Mouse (Mus musculus): ENCODE results near the gene Bet1l. TPM values are rescaled to one million over a fixed set of nuclear protein-coding genes. Genes with fewer than 3 reads are reported as not detected.

Gene Bet1l
- polyA plus RNA-seq, 1 experiment from 2014 or later, result 42.8 TPM

- H3K4me1 ChIP-seq (ENCODE audit: control insufficient read depth, insufficient read depth, low read length), result peaks cover 22% of the 10 kb centered on the region
- DNase-seq (no peak), ATAC-seq (ENCODE audit: low FRiP score, low TSS enrichment) (no peak)
- H3K27ac ChIP-seq (replicated peaks; ENCODE audit: low read depth, low read length), result no peak overlapping the region
- peaks cover 54% of the 10 kb centered on the region for H3K36me3 ChIP-seq (ENCODE audit: control insufficient read depth, insufficient read depth, low read length)
- 80% methylated on average over 9 of the region's 9 CpGs for WGBS
- no peaks in the 10 kb centered on the region for H3K27me3 ChIP-seq (ENCODE audit: control insufficient read depth, insufficient read depth, low read length)
- peak overlapping the region; percentile 92 for H3K4me2 ChIP-seq (ENCODE audit: low read length)
- H3K9me3 ChIP-seq (ENCODE audit: control insufficient read depth, low read length), result no peaks in the 10 kb centered on the region
- peak overlapping the region; percentile 85 for H3K4me3 ChIP-seq (replicated peaks; ENCODE audit: low read depth, low read length)
- peak overlapping the region; percentile 90; the same call in 1 of the 2 replicates for H3K9ac ChIP-seq (replicated peaks; ENCODE audit: low read length)
These were observed 2.2 kb downstream of the Bet1l start for GRCm38 (mm10) chr7:140855181-140855580.

DNA sequence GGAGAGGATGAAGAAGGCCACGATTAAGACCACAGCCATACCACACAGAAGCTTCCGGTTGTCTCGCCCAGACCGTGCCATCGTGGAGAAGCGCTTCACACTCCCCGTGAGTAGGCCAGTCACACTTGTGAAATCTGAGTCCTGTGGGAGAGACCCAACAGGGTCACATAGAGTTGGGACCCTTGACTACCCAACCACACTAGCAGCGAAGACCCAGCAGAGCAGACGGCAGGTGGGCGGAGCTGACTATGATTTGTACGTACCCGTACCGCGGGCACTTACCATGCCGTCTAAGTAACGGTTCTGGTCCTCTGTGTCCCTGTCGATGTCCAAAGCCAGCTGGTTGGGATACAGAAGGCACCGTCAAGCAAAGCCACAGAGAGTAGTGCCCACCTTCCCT lies 2.9 kb downstream of the Bet1l start:
- no peak overlapping the region for H3K27ac ChIP-seq (replicated peaks; ENCODE audit: low read depth, low read length)
- no peak for DNase-seq
- H3K4me1 ChIP-seq (ENCODE audit: control insufficient read depth, insufficient read depth, low read length), result peaks cover 22% of the 10 kb centered on the region
- H3K9me3 ChIP-seq (ENCODE audit: control insufficient read depth, low read length), result no peaks in the 10 kb centered on the region
- H3K9ac ChIP-seq (replicated peaks; ENCODE audit: low read length), result no peak overlapping the region
- 93% methylated on average over 18 of the region's 18 CpGs for WGBS
- no peak overlapping the region for H3K4me3 ChIP-seq (replicated peaks; ENCODE audit: low read depth, low read length)
- no peak for ATAC-seq (ENCODE audit: low FRiP score, low TSS enrichment)
- H3K4me2 ChIP-seq (ENCODE audit: low read length), result peak overlapping the region; percentile 92; the same call in 1 of the 2 replicates
- H3K27me3 ChIP-seq (ENCODE audit: control insufficient read depth, insufficient read depth, low read length), result no peaks in the 10 kb centered on the region
- peaks cover 47% of the 10 kb centered on the region for H3K36me3 ChIP-seq (ENCODE audit: control insufficient read depth, insufficient read depth, low read length)

- ATAC-seq (ENCODE audit: low FRiP score, low TSS enrichment) (no peak), DNase-seq (no peak)
- no peak overlapping the region for H3K4me3 ChIP-seq (replicated peaks; ENCODE audit: low read depth, low read length)
- 89% methylated on average over 9 of the region's 9 CpGs for WGBS
- H3K4me1 ChIP-seq (ENCODE audit: control insufficient read depth, insufficient read depth, low read length), result peaks cover 16% of the 10 kb centered on the region
- H3K4me2 ChIP-seq (ENCODE audit: low read length), result no peak overlapping the region
- peaks cover 37% of the 10 kb centered on the region for H3K36me3 ChIP-seq (ENCODE audit: control insufficient read depth, insufficient read depth, low read length)
- H3K9ac ChIP-seq (replicated peaks; ENCODE audit: low read length), result no peak overlapping the region
- no peak overlapping the region for H3K27ac ChIP-seq (replicated peaks; ENCODE audit: low read depth, low read length)
- H3K9me3 ChIP-seq (ENCODE audit: control insufficient read depth, low read length), result no peaks in the 10 kb centered on the region
- H3K27me3 ChIP-seq (ENCODE audit: control insufficient read depth, insufficient read depth, low read length), result no peaks in the 10 kb centered on the region
These were observed 4.0 kb downstream of the Bet1l start for GRCm38 (mm10) chr7:140853386-140853785.

DNA sequence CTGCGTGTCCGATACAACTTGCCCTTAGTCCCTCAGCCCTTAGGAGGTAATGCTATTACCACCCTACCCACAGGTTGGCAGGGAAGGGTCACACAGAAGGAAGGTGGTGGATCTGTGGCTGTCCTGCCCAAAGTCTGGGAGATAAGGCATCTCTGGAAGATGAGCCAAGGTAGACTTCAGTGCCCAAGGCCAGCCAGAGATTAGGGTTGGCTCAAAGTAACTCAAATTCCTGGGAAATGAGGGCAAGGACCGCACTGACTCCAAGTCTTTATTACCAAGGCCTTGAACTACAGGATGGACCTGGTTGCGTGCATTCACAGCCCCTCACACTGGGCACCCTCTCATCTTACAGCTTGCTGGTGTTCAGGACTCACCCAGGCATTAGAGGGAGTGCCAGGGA lies 5.5 kb downstream of the Bet1l start:
- DNase-seq, result no peak
- no peak overlapping the region for H3K4me2 ChIP-seq (ENCODE audit: low read length)

GRCm38 (mm10) chr7:140848591-140848990 lies 8.8 kb downstream of the Bet1l start:
- Histone ChIP-seq H3K9me3 (ENCODE audit: control insufficient read depth, low read length) (no peaks in the 10 kb centered on the region), H3K4me1 (ENCODE audit: control insufficient read depth, insufficient read depth, low read length) (no peaks in the 10 kb centered on the region), H3K4me2 (ENCODE audit: low read length) (no peak overlapping the region), H3K27ac (replicated peaks; ENCODE audit: low read depth, low read length) (no peak overlapping the region), H3K36me3 (ENCODE audit: control insufficient read depth, insufficient read depth, low read length) (peaks cover 25% of the 10 kb centered on the region), H3K4me3 (replicated peaks; ENCODE audit: low read depth, low read length) (no peak overlapping the region), H3K9ac (replicated peaks; ENCODE audit: low read length) (no peak overlapping the region), H3K27me3 (ENCODE audit: control insufficient read depth, insufficient read depth, low read length) (no peaks in the 10 kb centered on the region; the same call in 1 of the 2 replicates)
- DNase-seq (no peak), ATAC-seq (ENCODE audit: low FRiP score, low TSS enrichment) (no peak)
- WGBS, result 91% methylated on average over 10 of the region's 10 CpGs

More for the DNA sequence above, 5.5 kb downstream of the Bet1l start:
- no peak overlapping the region for H3K27ac ChIP-seq (replicated peaks; ENCODE audit: low read depth, low read length)
- H3K4me3 ChIP-seq (replicated peaks; ENCODE audit: low read depth, low read length), result no peak overlapping the region
- H3K9ac ChIP-seq (replicated peaks; ENCODE audit: low read length), result no peak overlapping the region
- 96% methylated on average over 4 of the region's 4 CpGs for WGBS
- peaks cover 35% of the 10 kb centered on the region for H3K36me3 ChIP-seq (ENCODE audit: control insufficient read depth, insufficient read depth, low read length)
- ATAC-seq (ENCODE audit: low FRiP score, low TSS enrichment), result no peak
- H3K9me3 ChIP-seq (ENCODE audit: control insufficient read depth, low read length), result no peaks in the 10 kb centered on the region
- peaks cover 8% of the 10 kb centered on the region for H3K4me1 ChIP-seq (ENCODE audit: control insufficient read depth, insufficient read depth, low read length)
- no peaks in the 10 kb centered on the region for H3K27me3 ChIP-seq (ENCODE audit: control insufficient read depth, insufficient read depth, low read length)

DNA sequence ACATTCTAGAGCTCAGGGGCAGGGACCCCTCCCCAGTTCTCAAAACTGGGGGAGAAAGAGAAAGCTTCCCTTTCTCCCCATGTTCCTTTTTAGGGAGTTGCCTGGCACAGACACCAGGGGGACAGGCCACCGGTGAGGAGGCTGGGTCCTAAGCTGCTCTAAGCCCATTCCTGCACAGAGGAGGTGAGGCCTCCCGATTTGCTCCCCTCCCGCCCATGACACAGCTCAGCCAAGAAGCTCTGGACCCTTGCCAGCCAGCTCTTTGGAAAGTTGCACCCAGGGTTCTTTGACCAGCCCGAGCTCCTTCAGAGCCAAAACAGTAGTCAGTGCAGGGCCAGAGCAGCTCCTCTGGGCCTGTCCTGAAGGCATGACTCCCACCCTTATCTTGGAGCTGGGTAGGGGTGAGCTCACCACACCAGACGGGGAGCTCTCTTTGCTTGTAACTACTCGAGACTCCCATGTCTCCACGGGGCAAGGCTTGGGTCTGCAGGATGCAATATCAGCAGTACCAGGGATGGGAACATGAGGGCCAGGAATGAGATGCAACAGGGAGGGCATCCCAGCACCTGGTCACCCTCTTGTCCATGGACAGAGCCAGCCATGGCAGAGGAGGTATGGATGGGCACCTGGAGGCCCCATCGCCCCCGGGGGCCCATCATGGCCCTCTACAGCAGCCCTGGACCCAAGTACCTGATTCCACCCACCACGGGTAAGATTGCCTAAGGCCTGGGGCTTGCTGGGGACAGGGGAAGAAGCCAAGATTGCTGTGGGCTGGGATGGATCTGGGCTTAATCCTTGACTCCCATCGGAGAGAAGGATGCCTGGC lies 9.4 kb downstream of the Bet1l start, which contains the start of gene Odf3:
Gene Odf3, plus strand, starts transcription at position 51 of the 826 bp plus-strand sequence.
- Histone ChIP-seq H3K4me3 (replicated peaks; ENCODE audit: low read depth, low read length) (no peak within 1 kb of the TSS), H3K9me3 (ENCODE audit: control insufficient read depth, low read length) (no peaks in the 10 kb centered on the region), H3K4me1 (ENCODE audit: control insufficient read depth, insufficient read depth, low read length) (no peaks in the 10 kb centered on the region), H3K4me2 (ENCODE audit: low read length) (no peak within 1 kb of the TSS), H3K36me3 (ENCODE audit: control insufficient read depth, insufficient read depth, low read length) (peaks cover 19% of the 10 kb centered on the region), H3K9ac (replicated peaks; ENCODE audit: low read length) (no peak within 1 kb of the TSS), H3K27ac (replicated peaks; ENCODE audit: low read depth, low read length) (no peak within 1 kb of the TSS), H3K27me3 (ENCODE audit: control insufficient read depth, insufficient read depth, low read length) (no peaks in the 10 kb centered on the region; the same call in 1 of the 2 replicates)
- ATAC-seq (ENCODE audit: low FRiP score, low TSS enrichment) (no peak), DNase-seq (peak; percentile 43)
- 66% methylated on average over 11 of the region's 11 CpGs for WGBS

DNA sequence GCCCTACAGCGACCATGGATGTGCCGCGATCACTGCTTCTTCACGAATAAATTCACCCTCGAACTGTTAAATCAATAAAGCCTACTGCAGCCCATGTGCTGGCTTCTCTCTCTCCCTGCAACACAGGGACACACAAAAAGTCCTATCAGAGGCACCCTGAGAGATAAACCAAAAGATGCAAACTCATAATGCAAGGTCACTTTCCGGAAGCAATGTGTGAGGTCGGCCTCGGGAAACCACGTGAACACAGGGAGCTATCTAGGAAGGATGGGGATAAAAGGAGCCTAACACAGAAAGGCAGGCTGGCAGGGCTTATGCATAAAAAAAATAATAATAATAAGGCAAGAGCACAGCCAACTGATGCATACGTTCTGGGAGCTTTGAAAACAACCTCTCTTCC lies 10.7 kb downstream of the Bet1l start:
- no peaks in the 10 kb centered on the region for H3K4me1 ChIP-seq (ENCODE audit: control insufficient read depth, insufficient read depth, low read length)
- H3K4me3 ChIP-seq (replicated peaks; ENCODE audit: low read depth, low read length), result no peak overlapping the region
- peaks cover 7% of the 10 kb centered on the region for H3K36me3 ChIP-seq (ENCODE audit: control insufficient read depth, insufficient read depth, low read length)
- ATAC-seq (ENCODE audit: low FRiP score, low TSS enrichment) (no peak), DNase-seq (no peak)
- no peak overlapping the region for H3K4me2 ChIP-seq (ENCODE audit: low read length)
- 88% methylated on average over 10 of the region's 10 CpGs for WGBS
- no peak overlapping the region for H3K27ac ChIP-seq (replicated peaks; ENCODE audit: low read depth, low read length)
- no peak overlapping the region for H3K9ac ChIP-seq (replicated peaks; ENCODE audit: low read length)
- no peaks in the 10 kb centered on the region for H3K9me3 ChIP-seq (ENCODE audit: control insufficient read depth, low read length)
- no peaks in the 10 kb centered on the region; the same call in 1 of the 2 replicates for H3K27me3 ChIP-seq (ENCODE audit: control insufficient read depth, insufficient read depth, low read length)

DNA sequence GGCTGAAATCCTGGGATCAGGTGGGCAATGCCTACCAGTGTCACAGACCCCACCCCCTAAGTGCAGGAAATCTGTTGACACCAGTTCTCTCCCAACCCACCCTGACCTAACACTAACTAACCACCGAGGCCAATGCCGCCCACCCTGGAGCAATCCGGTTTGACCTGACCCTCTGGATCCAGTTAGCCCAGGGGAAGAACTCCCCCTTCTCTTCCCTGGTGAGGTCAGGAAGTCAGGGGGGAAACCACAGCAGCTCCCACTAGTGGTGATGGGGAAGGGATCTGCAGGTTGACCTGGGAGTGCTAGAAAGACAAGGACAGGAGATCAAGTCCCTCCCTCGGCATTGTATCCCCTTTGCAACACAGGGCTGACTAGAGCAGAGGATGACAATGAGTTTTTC lies 11.7 kb downstream of the Bet1l start:
- H3K9me3 ChIP-seq (ENCODE audit: control insufficient read depth, low read length), result no peaks in the 10 kb centered on the region
- no peak for DNase-seq
- H3K27me3 ChIP-seq (ENCODE audit: control insufficient read depth, insufficient read depth, low read length), result no peaks in the 10 kb centered on the region; the same call in 1 of the 2 replicates
- H3K4me2 ChIP-seq (ENCODE audit: low read length), result no peak overlapping the region
- 69% methylated on average over 4 of the region's 4 CpGs for WGBS
- no peaks in the 10 kb centered on the region for H3K4me1 ChIP-seq (ENCODE audit: control insufficient read depth, insufficient read depth, low read length)
- H3K9ac ChIP-seq (replicated peaks; ENCODE audit: low read length), result no peak overlapping the region
- H3K36me3 ChIP-seq (ENCODE audit: control insufficient read depth, insufficient read depth, low read length), result no peaks in the 10 kb centered on the region
- no peak overlapping the region for H3K4me3 ChIP-seq (replicated peaks; ENCODE audit: low read depth, low read length)
- no peak overlapping the region for H3K27ac ChIP-seq (replicated peaks; ENCODE audit: low read depth, low read length)
- no peak for ATAC-seq (ENCODE audit: low FRiP score, low TSS enrichment)
